Comparison of ENCODE assay signal across 8 mouse cellular contexts in the genomic region with DNA sequence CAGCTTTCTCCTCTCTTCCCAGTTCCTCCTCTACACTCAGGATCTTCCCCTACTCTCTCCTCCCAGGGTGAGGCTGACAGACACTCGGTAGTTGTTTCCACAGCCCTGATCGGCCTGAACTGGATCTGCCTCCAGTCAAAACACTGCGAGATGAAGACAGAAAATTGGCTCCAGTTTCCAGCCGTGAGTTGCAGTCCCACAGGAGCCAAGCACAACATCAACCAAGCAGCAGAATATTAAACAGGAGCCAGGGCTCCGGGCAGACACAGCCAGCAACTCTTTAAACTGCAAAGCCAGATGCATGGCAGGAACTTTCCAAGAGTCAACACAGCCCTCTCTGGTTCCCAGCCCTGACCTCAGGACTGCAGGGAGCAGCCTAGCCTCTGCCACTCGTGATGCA. TPM values are rescaled to one million over a fixed set of nuclear protein-coding genes. Genes with fewer than 3 reads are reported as not detected.
DNase-seq lines count a peak whose midpoint lies in the region; ATAC-seq and TF ChIP-seq lines count a peak whose summit lies in the region.

No protein-coding gene starts in this region.

- no peak for TF ChIP-seq POLR2A in myocyte (IDR thresholded peaks at IDR 0.05; ENCODE audit: insufficient read length, low read depth)

- H3K36me3 ChIP-seq in forebrain, embryonic 11.5 days (ENCODE audit: control insufficient read depth, insufficient read depth, low read length): no peaks in the 10 kb centered on the region
- peaks cover 6% of the 10 kb centered on the region; the same call in 1 of the 2 replicates for H3K36me3 ChIP-seq in heart, embryonic 16.5 days (ENCODE audit: control insufficient read depth, insufficient read depth)
- peaks cover 29% of the 10 kb centered on the region for H3K36me3 ChIP-seq in myocyte (ENCODE audit: control insufficient read depth, insufficient read depth)

- peak overlapping the region; percentile 25; the same call in 1 of the 2 replicates for H3K27ac ChIP-seq in forebrain, embryonic 11.5 days (ENCODE audit: low read depth, low read length)
- H3K27ac ChIP-seq in heart, embryonic 16.5 days (ENCODE audit: low read length): peak overlapping the region; percentile 73

- peak; percentile 35 for DNase-seq in adrenal gland, adult 2 months
- no peak for DNase-seq in adrenal gland, postnatal 4 days (ENCODE audit: low spot score in 2 of 2)
- no peak for DNase-seq in forebrain, embryonic 11.5 days (ENCODE audit: low spot score)
- peak; percentile 63 for DNase-seq in kidney, postnatal 10 days
- DNase-seq in layer of hippocampus, postnatal 10 days (ENCODE audit: low spot score in 2 of 2): no peak

- H3K79me2 ChIP-seq in myocyte (ENCODE audit: control insufficient read depth, insufficient read depth): peaks cover 58% of the 10 kb centered on the region

- H3K4me1 ChIP-seq in forebrain, embryonic 11.5 days (replicated peaks; ENCODE audit: control insufficient read depth, insufficient read depth, low read length): peaks cover 27% of the 10 kb centered on the region
- H3K4me1 ChIP-seq in heart, embryonic 16.5 days (ENCODE audit: control insufficient read depth, insufficient read depth, low read length): peaks cover 34% of the 10 kb centered on the region

- H3K4me3 ChIP-seq in forebrain, embryonic 11.5 days (ENCODE audit: low read depth, low read length): no peak overlapping the region
- H3K4me3 ChIP-seq in heart, embryonic 16.5 days (ENCODE audit: low read length): no peak overlapping the region; the same call in 1 of the 2 replicates
- H3K4me3 ChIP-seq in myocyte: no peak overlapping the region

- ATAC-seq in forebrain, embryonic 11.5 days (replicated peaks; ENCODE audit: low FRiP score): no peak
- peak; percentile 68 for ATAC-seq in heart, embryonic 16.5 days (replicated peaks; ENCODE audit: extremely low read depth, insufficient read depth, low FRiP score)
- no peak for ATAC-seq in CD4-positive, CD25-positive, alpha-beta regulatory T cell, adult 4 months

- peak overlapping the region; percentile 15; the same call in 1 of the 2 replicates for H3K4me2 ChIP-seq in forebrain, embryonic 11.5 days (ENCODE audit: low read depth, low read length, severe bottlenecking)
- peak overlapping the region; percentile 47 for H3K4me2 ChIP-seq in heart, embryonic 16.5 days (ENCODE audit: low read depth, low read length)
- H3K4me2 ChIP-seq in myocyte (ENCODE audit: low read depth): peak overlapping the region; percentile 83

- H3K9ac ChIP-seq in forebrain, embryonic 11.5 days (ENCODE audit: low read length): peak overlapping the region; percentile 32; the same call in 1 of the 2 replicates
- H3K9ac ChIP-seq in heart, embryonic 16.5 days (ENCODE audit: low read length): peak overlapping the region; percentile 52

- H3K9me3 ChIP-seq in forebrain, embryonic 11.5 days (ENCODE audit: control insufficient read depth, low read length): no peaks in the 10 kb centered on the region
- H3K9me3 ChIP-seq in heart, embryonic 16.5 days (replicated peaks; ENCODE audit: control insufficient read depth, low read length): no peaks in the 10 kb centered on the region

- peaks cover 25% of the 10 kb centered on the region for H3K27me3 ChIP-seq in forebrain, embryonic 11.5 days (ENCODE audit: control insufficient read depth, insufficient read depth, low read length)
- H3K27me3 ChIP-seq in heart, embryonic 16.5 days (ENCODE audit: control insufficient read depth, insufficient read depth, low read length): peaks cover 17% of the 10 kb centered on the region
- no peaks in the 10 kb centered on the region for H3K27me3 ChIP-seq in myocyte (ENCODE audit: control insufficient read depth, insufficient read depth, insufficient read length)

- WGBS in forebrain, embryonic 11.5 days: 8% methylated on average over 6 of the region's 6 CpGs
- WGBS in heart, embryonic 16.5 days: 9% methylated on average over 6 of the region's 6 CpGs

- no peak overlapping the region for H3ac ChIP-seq in myocyte (ENCODE audit: control insufficient read depth, insufficient read length)

TF ChIP-seq in myocyte, 11 proteins besides CTCF, POLR2A, EP300 and RAD21:
- TF ChIP-seq POLR2AphosphoS2 (IDR thresholded peaks at IDR 0.05; ENCODE audit: insufficient read length, low read depth) (peak; percentile 27), TCF12 (IDR thresholded peaks at IDR 0.05; ENCODE audit: insufficient read depth, poor library complexity, severe bottlenecking) (no peak)

RNA-seq across cellular contexts. Expression of gene Sertad4, which starts 3.9 kb away (rescaled TPM):
- total RNA-seq in adrenal gland, adult 2 months (2021): 1 to 10 TPM; 4.4 to 7.9 TPM
- 4.1 and 5.2 TPM in 2 replicates for polyA plus RNA-seq in adrenal gland, adult 2 months (2012; rRNA removed)
- 10 to 100 TPM; 19.5 to 21.8 TPM for total RNA-seq in adrenal gland, postnatal 4 days (2021)
- 17.2 and 17.3 TPM in 2 replicates for polyA plus RNA-seq in forebrain, embryonic 11.5 days (2014; fragmentation: Nextera tagmentation; extraction: Ambion mirVana)
- 9.4 and 11.5 TPM in 2 replicates for polyA plus RNA-seq in heart, embryonic 16.5 days (2015; fragmentation: Nextera tagmentation; extraction: Ambion mirVana)
- polyA plus RNA-seq in myocyte (2012; fragmentation: generic; extraction: Trizol): 21.3 TPM
- total RNA-seq in layer of hippocampus, postnatal 10 days (2021): 10 to 100 TPM; 29.4 to 30.1 TPM
- polyA plus RNA-seq in CD4-positive, CD25-positive, alpha-beta regulatory T cell, adult 4 months (2017; shearing (Covaris generic)): not detected

Comparison
In these comparisons a context has a peak if more than half of its experiments do, and no peak if none do; other contexts are left out.
1. DNase-seq: peak in adrenal gland, adult 2 months (single experiment) and kidney, postnatal 10 days (single experiment); none in adrenal gland, postnatal 4 days (0 of 2), forebrain, embryonic 11.5 days (single experiment) and layer of hippocampus, postnatal 10 days (0 of 2).
2. H3K4me2 ChIP-seq: peak in every context shown above with its lines; median percentile 83 in myocyte; 47 in heart, embryonic 16.5 days; 15 in forebrain, embryonic 11.5 days.